In the genomic region with DNA sequence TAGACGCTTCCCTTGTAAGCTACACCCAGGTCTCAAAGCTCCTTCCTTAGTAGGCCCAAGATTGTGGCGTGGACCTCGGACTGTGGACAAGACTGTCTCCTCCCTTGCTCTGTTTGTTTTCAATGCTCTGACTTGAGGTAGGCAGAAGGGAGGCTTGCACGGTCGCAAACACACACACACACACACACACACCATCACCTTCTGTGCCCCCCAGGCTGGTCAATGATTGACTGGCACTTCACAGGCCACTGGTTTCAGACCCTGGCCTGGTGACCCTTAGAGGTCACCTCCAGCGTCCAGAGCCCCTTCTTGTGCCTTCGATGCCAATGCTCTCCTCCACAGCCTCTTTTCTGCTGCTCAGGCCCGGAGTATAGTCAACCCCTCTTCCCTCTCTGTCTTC, we compare ENCODE assay signal across 10 mouse cellular contexts. TPM values are rescaled to one million over a fixed set of nuclear protein-coding genes. Genes with fewer than 3 reads are reported as not detected.
DNase-seq lines count a peak whose midpoint lies in the region; ATAC-seq lines count a peak whose summit lies in the region.
"Had no signal": no experiment of that assay in that cellular context is flagged by ENCODE, and none has a peak within 500 bp of the region (broad histone marks: within the 10 kb centered on the region; RNA-seq: fewer than 3 reads in every experiment).

No protein-coding gene starts in this region.

- H3K4me2 ChIP-seq in lung, embryonic 16.5 days (ENCODE audit: low read depth, low read length) = peak overlapping the region; percentile 48
- H3K4me2 ChIP-seq in hindbrain, embryonic 13.5 days = no peak overlapping the region
- peak overlapping the region; percentile 35 for H3K4me2 ChIP-seq in stomach, embryonic 14.5 days (replicated peaks; ENCODE audit: low read depth, low read length)

- no peak for DNase-seq in lung, adult 18-20 months
- peak; percentile 86 for DNase-seq in kidney, postnatal 10 days
- no peak for DNase-seq in thymus, postnatal 14 days
- DNase-seq in natural killer cell, adult 2 months (ENCODE audit: low spot score in 2 of 2) = no peak
- DNase-seq in left cerebral cortex, postnatal 4 days = no peak
- DNase-seq: thymus, postnatal 25 days had no signal

- no peaks in the 10 kb centered on the region for H3K36me3 ChIP-seq in lung, embryonic 16.5 days (ENCODE audit: control insufficient read depth, insufficient read depth, low read length)
- H3K36me3 ChIP-seq in hindbrain, embryonic 13.5 days = no peaks in the 10 kb centered on the region
- H3K36me3 ChIP-seq in stomach, embryonic 14.5 days (ENCODE audit: control insufficient read depth, insufficient read depth, low read length) = no peaks in the 10 kb centered on the region
- H3K36me3 ChIP-seq: G1E had no signal

- peak overlapping the region; percentile 26 for H3K27ac ChIP-seq in lung, embryonic 16.5 days (ENCODE audit: low read length)
- peak overlapping the region; percentile 52; the same call in 1 of the 2 replicates for H3K27ac ChIP-seq in hindbrain, embryonic 13.5 days
- H3K27ac ChIP-seq in stomach, embryonic 14.5 days (ENCODE audit: low read length) = peak overlapping the region; percentile 81; the same call in 1 of the 2 replicates

- no peaks in the 10 kb centered on the region for H3K9me3 ChIP-seq in lung, embryonic 16.5 days (ENCODE audit: control insufficient read depth, low read length)
- no peaks in the 10 kb centered on the region for H3K9me3 ChIP-seq in hindbrain, embryonic 13.5 days
- H3K9me3 ChIP-seq in stomach, embryonic 14.5 days (ENCODE audit: control insufficient read depth, low read depth, low read length) = no peaks in the 10 kb centered on the region
- H3K9me3 ChIP-seq: G1E had no signal

- peaks cover 23% of the 10 kb centered on the region for H3K4me1 ChIP-seq in lung, embryonic 16.5 days (replicated peaks; ENCODE audit: control insufficient read depth, insufficient read depth, low read length)
- peaks cover 29% of the 10 kb centered on the region for H3K4me1 ChIP-seq in hindbrain, embryonic 13.5 days (replicated peaks)
- peaks cover 19% of the 10 kb centered on the region for H3K4me1 ChIP-seq in stomach, embryonic 14.5 days (ENCODE audit: control insufficient read depth, insufficient read depth, low read length)

- no peaks in the 10 kb centered on the region for H3K27me3 ChIP-seq in lung, embryonic 16.5 days (ENCODE audit: control insufficient read depth, insufficient read depth, low read depth, low read length)
- H3K27me3 ChIP-seq in hindbrain, embryonic 13.5 days = peaks cover 46% of the 10 kb centered on the region
- no peaks in the 10 kb centered on the region for H3K27me3 ChIP-seq in stomach, embryonic 14.5 days (ENCODE audit: control insufficient read depth, insufficient read depth, low read length)

- intact Hi-C loops in left cerebral cortex, postnatal 4 days (cut with DNase I) = no loop called here

- 0 out of 2 replicates have a peak overlapping the region, but pooled peaks have one; percentile 10 for H3K4me3 ChIP-seq in lung, embryonic 16.5 days (ENCODE audit: low read length)
- no peak overlapping the region for H3K4me3 ChIP-seq in hindbrain, embryonic 13.5 days
- H3K4me3 ChIP-seq in stomach, embryonic 14.5 days (ENCODE audit: low read depth, low read length) = no peak overlapping the region

- peak overlapping the region; percentile 4 for H3K9ac ChIP-seq in lung, embryonic 16.5 days (ENCODE audit: low read length)
- H3K9ac ChIP-seq in hindbrain, embryonic 13.5 days = no peak overlapping the region
- 0 out of 2 replicates have a peak overlapping the region, but pooled peaks have one; percentile 21 for H3K9ac ChIP-seq in stomach, embryonic 14.5 days (replicated peaks; ENCODE audit: low read depth, low read length)

- ATAC-seq in lung, embryonic 16.5 days (ENCODE audit: low read depth) = peak; percentile 18; the same call in 1 of the 2 replicates
- ATAC-seq in hindbrain, embryonic 13.5 days (ENCODE audit: low FRiP score) = peak; percentile 21; the same call in 1 of the 2 replicates
- peak; percentile 1; the same call in 1 of the 2 replicates for ATAC-seq in stomach, embryonic 14.5 days (ENCODE audit: insufficient number of reproducible peaks, insufficient read depth, low FRiP score, low read depth)

- 38% methylated on average over 8 of the region's 8 CpGs for WGBS in lung, embryonic 16.5 days
- WGBS in hindbrain, embryonic 13.5 days = 33% methylated on average over 8 of the region's 8 CpGs
- 47% methylated on average over 8 of the region's 8 CpGs for WGBS in stomach, embryonic 14.5 days

RNA-seq across cellular contexts. Expression of a gene that starts 3.4 kb away (rescaled TPM):
- 39.3 and 41.4 TPM in 2 replicates for polyA plus RNA-seq in lung, embryonic 16.5 days (2015; fragmentation: Nextera tagmentation; extraction: Ambion mirVana)
- polyA plus RNA-seq in hindbrain, embryonic 13.5 days (2015; fragmentation: Nextera tagmentation; extraction: Ambion mirVana) = 8.4 and 9.9 TPM in 2 replicates
- polyA plus RNA-seq in stomach, embryonic 14.5 days (2014; fragmentation: Nextera tagmentation; extraction: Ambion mirVana) = 48.0 and 50.1 TPM in 2 replicates
- 1 to 10 TPM; 3.9 to 4.1 TPM for total RNA-seq in left cerebral cortex, postnatal 4 days (2021)
- polyA plus RNA-seq: G1E had no signal

RNA-seq across cellular contexts. Expression of a gene that starts 8.6 kb away (rescaled TPM):
- 15.0 and 16.2 TPM in 2 replicates for polyA plus RNA-seq in lung, embryonic 16.5 days (2015; fragmentation: Nextera tagmentation; extraction: Ambion mirVana)
- polyA plus RNA-seq in hindbrain, embryonic 13.5 days (2015; fragmentation: Nextera tagmentation; extraction: Ambion mirVana) = 9.4 and 10.4 TPM in 2 replicates
- polyA plus RNA-seq in stomach, embryonic 14.5 days (2014; fragmentation: Nextera tagmentation; extraction: Ambion mirVana) = 12.6 and 13.6 TPM in 2 replicates
- total RNA-seq in left cerebral cortex, postnatal 4 days (2021) = 1 to 10 TPM; 7.6 to 9.2 TPM

RNA-seq across cellular contexts. Expression of a gene that starts 22.6 kb away (rescaled TPM):
- 0.13 TPM in 1 of 2 replicates, not detected in the other for polyA plus RNA-seq in lung, embryonic 16.5 days (2015; fragmentation: Nextera tagmentation; extraction: Ambion mirVana)
- 3.2 and 4.2 TPM in 2 replicates for polyA plus RNA-seq in hindbrain, embryonic 13.5 days (2015; fragmentation: Nextera tagmentation; extraction: Ambion mirVana)
- not detected in 2 replicates for polyA plus RNA-seq in stomach, embryonic 14.5 days (2014; fragmentation: Nextera tagmentation; extraction: Ambion mirVana)
- total RNA-seq in left cerebral cortex, postnatal 4 days (2021) = 1 to 10 TPM in 1 of 2 experiments, not detected in 1; 1.0 TPM
- total RNA-seq: G1E had no signal
- polyA plus RNA-seq: G1E had no signal

RNA-seq across cellular contexts. Expression of a gene that starts 25.3 kb away (rescaled TPM):
- polyA plus RNA-seq in lung, embryonic 16.5 days (2015; fragmentation: Nextera tagmentation; extraction: Ambion mirVana) = 6.7 and 8.0 TPM in 2 replicates
- polyA plus RNA-seq in hindbrain, embryonic 13.5 days (2015; fragmentation: Nextera tagmentation; extraction: Ambion mirVana) = 0.21 and 0.35 TPM in 2 replicates
- polyA plus RNA-seq in stomach, embryonic 14.5 days (2014; fragmentation: Nextera tagmentation; extraction: Ambion mirVana) = 0.27 and 0.36 TPM in 2 replicates
- total RNA-seq in left cerebral cortex, postnatal 4 days (2021) = under 1 TPM; 0.56 to 0.64 TPM
- total RNA-seq: G1E had no signal
- polyA plus RNA-seq: G1E had no signal

RNA-seq across cellular contexts. Expression of a gene that starts 29.9 kb away (rescaled TPM):
- polyA plus RNA-seq in lung, embryonic 16.5 days (2015; fragmentation: Nextera tagmentation; extraction: Ambion mirVana) = 87.5 and 97.5 TPM in 2 replicates
- 248 and 269 TPM in 2 replicates for polyA plus RNA-seq in hindbrain, embryonic 13.5 days (2015; fragmentation: Nextera tagmentation; extraction: Ambion mirVana)
- polyA plus RNA-seq in stomach, embryonic 14.5 days (2014; fragmentation: Nextera tagmentation; extraction: Ambion mirVana) = 98.0 and 101 TPM in 2 replicates
- total RNA-seq in left cerebral cortex, postnatal 4 days (2021) = 100 to 1,000 TPM; 111 to 118 TPM

Comparison
In these comparisons a context has a peak if more than half of its experiments do, and no peak if none do; other contexts are left out.
1. H3K27ac ChIP-seq: peak in every context shown above with its lines; median percentile 81 in stomach, embryonic 14.5 days; 52 in hindbrain, embryonic 13.5 days; 26 in lung, embryonic 16.5 days.